Mouse (Mus musculus) gastrocnemius, postnatal 25 days (tissue): ENCODE measurements at regions not wholly inside any gene's neighbourhood (a gene's known extent, or its start where the extent isn't known, plus 50 kb on each side); places are given as distances from the start of the nearest gene placed in this dataset.
A peak's percentile ranks its signal among the peaks of the same experiment; 100 is the strongest.

ENCODE experiments used
- DNase-seq: peaks from one replicate; pipeline ENCODE4 v3.0.0; 2022

DNA sequence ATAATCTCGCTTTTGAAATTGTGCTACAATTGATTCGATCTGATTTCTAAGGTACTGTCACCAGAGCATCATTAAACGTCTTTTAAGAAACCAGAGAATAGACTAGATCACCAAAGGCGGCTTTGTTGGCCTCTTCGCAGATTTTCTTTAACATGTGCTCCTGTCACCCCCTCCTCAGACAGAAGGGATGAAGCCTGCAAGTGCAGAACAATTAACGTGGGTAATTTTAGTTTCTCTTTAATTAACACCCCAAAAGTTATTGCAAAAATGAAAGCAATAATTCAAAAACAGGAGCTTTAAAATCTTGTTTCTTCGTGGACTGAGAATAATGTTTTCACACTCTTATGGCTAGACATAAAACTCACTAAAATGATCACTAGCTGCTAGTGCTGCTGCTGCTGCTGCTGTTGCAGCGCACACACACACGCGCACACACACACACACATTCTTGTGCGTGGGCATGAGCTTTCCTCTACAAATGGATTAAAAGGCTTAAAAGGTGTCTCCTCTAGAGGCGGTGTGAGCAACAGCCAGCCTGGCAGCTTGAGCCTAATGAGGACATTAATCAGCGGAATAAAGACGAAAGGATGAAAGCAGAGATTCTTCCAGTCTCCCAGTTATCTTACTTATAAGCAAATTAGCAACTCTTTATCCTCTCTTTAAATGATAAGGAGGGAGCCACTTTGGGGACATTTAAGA is 550.5 kb upstream of the Btbd3 start:
- DNase-seq: no peak

GRCm38 (mm10) chr2:137704948-137705723 is 551.2 kb upstream of the Btbd3 start:
- DNase-seq: no peak

DNA sequence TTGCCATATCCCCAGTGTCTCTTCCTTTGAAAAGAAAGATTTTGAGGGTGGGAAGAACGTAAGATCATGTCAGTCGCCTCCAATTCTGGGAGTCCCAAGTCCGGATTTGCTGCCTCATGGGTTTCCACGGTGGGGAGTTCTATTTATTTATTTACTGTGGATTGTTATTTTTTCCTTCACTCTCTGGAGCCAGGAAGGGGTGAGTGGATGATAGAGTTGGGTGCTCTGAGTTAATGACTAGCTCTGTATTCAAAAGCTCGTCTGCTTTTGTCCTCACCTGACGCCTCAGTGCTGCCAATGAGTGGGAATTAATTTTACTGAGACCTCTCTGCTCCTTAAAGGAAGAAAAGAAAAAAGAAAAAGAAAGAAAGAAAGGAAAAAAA is 551.8 kb upstream of the Btbd3 start:
- DNase-seq: no peak

- DNase-seq: no peak
Observed at GRCm38 (mm10) chr2:137704051-137704450, 552.3 kb upstream of the Btbd3 start.

DNA sequence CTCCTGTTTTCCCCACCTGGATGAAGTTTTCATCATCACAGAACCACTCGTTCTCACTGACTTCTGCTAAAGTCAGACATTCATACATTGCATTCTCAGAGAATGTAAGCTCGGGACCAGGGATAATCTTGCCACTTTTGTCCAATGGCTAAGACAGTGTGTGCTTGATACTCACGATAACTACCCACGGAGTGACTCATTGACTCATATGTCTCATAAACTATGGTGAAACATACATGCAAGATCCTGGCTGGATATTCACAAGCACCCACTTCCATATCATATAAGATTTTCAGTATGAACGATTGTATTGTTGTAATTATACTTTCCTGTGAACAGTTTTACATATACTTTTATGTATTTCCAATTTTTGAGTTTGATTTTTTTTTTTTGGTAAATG is 560.5 kb upstream of the Btbd3 start:
- no peak for DNase-seq

GRCm38 (mm10) chr2:137694020-137694419 is 562.3 kb upstream of the Btbd3 start:
- DNase-seq: no peak

DNA sequence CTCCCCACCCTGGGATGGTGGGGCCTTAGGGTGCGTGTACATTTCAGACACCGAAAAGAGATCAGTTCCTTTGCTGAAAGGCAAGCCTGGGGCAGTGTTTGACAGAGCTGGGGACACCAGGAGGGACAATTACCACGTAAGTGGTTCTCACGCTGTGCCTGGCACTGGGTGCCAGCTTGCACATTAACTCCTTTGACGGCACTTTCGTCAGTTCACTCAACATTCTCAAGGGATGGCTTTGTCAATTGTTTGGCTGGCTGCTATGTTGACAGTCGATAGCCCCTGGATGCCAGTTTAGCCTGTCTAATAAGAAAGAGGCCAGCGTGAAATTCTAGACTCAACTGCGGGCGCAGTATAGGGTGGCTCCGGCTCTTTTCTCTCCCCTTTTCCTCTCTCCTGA is 569.2 kb upstream of the Btbd3 start:
- DNase-seq: no peak

DNA sequence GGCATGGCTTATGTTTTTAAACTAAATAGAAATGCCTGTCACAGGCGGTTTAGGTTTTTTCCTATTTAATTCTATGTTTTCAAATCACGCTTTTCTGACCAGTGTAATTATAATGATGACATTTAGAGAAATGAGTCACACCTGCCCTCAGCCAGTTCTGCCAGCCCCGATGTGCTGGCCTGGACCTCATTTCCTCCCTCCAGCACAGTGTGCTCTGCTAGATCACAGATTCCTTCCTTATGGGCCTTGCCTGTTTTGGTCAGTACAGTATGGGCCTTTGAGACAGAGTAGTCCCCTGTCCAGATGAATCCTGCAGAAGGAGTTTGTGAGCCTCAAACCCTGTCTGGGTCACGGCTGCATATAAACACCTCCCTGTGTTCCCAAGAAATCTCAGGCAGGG is 569.6 kb upstream of the Btbd3 start:
- no peak for DNase-seq

GRCm38 (mm10) chr2:137681762-137682161 is 565.3 kb upstream of the Jag1 start:
- DNase-seq: no peak

- DNase-seq: peak; percentile 7
Observed at GRCm38 (mm10) chr2:137663171-137663570, 546.7 kb upstream of the Jag1 start.

GRCm38 (mm10) chr2:137662216-137662615 is 545.8 kb upstream of the Jag1 start:
- DNase-seq: no peak

- no peak for DNase-seq
Observed at GRCm38 (mm10) chr2:137660449-137660848, 544.0 kb upstream of the Jag1 start.

DNA sequence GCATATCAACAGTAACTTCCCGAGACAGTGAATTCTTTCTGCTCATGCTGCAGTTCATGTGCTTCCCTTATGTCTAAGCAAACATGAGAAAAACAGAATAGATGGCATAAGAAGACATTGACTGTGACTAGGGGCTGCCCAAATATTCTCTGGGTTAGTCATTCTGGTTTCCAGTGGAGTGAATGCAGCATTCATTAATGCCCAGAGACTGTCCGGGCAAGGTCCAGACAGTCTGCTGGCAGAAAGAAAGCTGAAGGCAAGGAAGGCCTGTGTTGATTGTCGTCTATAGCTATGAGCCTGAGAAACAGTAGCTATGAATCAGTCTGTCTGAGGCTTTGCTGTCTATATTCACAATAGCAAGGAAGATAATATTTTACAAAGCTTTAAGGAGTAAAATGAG is 537.9 kb upstream of the Jag1 start:
- DNase-seq: no peak

GRCm38 (mm10) chr2:137644160-137644559 is 527.7 kb upstream of the Jag1 start:
- DNase-seq: no peak

- DNase-seq: no peak
Observed at GRCm38 (mm10) chr2:137643269-137644055, 527.0 kb upstream of the Jag1 start.

DNA sequence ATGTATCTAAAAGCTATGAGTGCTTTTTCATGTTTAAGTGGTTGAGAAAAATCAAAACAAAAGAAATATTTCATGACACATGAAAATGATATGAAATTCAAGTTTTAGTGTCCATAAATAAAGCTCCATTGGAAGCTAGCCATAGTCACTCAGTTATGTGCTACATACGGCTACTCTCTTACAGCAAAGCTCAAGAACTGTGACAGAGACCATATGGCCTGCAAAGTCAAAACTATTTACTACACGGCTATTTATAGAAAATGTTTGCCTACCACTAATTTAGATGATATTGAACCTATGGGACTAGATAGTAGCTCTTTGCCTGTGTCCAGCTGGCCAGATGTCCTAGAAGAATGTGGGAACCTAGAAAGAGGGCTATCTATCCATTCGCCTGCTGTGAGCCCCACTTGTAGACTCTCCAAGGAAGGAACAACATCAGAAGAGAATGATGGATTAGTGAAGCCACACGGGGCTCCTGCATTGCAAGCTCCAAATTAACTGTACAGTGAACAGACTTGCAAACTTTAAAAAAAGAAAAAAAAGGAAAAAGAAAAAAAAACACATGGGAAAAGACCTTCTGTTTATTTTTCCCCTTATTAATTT is 518.7 kb upstream of the Jag1 start:
- no peak for DNase-seq

- DNase-seq: no peak
Observed at GRCm38 (mm10) chr2:137616637-137617036, 500.2 kb upstream of the Jag1 start.

GRCm38 (mm10) chr2:137613791-137614190 is 497.3 kb upstream of the Jag1 start:
- DNase-seq: no peak

DNA sequence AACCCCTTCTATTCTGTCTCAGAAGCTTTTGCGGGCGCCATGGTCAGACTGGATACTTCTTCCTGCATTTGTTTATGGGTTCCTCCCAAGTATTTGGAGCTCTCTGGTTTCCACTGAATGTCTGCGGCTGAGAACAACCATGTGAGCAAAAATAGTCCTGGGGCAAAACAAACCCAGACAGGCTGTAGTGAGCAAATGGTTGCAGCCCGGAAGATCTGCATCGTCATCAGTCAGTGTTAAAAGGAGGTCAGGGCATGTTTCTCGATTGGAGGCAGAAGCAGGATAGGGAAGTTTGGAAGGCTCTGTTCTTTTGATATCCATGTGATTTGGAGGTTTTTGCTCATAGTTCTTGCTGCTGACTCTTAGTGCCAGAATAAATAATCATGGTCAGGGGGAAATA is 492.1 kb upstream of the Jag1 start:
- DNase-seq: no peak

DNA sequence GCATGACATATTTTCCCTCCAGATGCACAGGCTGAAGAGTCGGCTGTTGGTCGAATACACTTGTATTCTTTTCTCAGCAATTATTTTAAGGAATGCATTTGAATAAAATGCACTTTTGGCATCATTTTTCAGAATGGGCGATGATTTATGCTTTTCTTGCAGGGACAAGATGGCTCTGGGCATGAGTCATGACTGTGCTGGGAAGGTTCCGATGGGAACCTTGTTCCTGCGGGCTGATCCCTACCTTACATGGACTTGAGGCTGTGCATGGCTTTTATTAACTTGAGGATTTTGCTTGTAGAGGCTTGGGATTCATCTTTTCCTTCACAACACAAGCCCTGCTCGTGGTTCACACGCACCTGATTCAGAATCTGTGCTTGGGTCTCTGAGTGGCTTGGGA is 481.7 kb upstream of the Jag1 start:
- no peak for DNase-seq

GRCm38 (mm10) chr2:137594509-137594908 is 478.1 kb upstream of the Jag1 start:
- DNase-seq: peak; percentile 50

- peak; percentile 55 for DNase-seq
Observed at GRCm38 (mm10) chr2:137591551-137591950, 475.1 kb upstream of the Jag1 start.

DNA sequence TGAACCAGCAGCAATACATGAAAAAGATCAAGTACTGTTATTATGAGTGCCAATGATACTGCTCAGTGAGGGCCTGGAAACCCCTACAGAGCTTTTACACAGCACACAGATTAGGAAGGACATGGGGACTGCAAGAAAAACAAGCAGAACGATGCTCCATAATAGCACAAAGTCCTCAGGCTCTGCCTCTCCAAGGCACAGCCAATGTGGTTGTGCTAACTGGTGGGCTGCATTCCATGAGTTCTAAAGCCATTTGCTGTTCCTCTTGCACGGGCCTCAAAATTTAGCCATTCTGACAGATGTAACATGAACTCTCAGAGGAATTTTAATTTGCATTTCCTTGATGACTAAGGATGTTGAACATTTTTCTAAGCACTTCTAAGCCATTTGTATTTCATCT is 465.0 kb upstream of the Jag1 start:
- no peak for DNase-seq
